Mouse (Mus musculus) hindbrain, embryonic 14.5 days (tissue): ENCODE measurements at regions not wholly inside any gene's neighbourhood (a gene's known extent, or its start where the extent isn't known, plus 50 kb on each side); places are given as distances from the start of the nearest gene placed in this dataset.

Experiments
- ATAC-seq: fragments of 200-750 bp; cut with Nextera tagmentation; 2 replicates; pipeline ENCODE4 v1.8.0; 2017; ENCODE audit warnings: moderate number of reproducible peaks, mild to moderate bottlenecking, moderate TSS enrichment, moderate library complexity; ENCODE audit not compliant: low FRiP score
- DNase-seq: peaks from one replicate; pipeline ENCODE4 v3.0.0-alpha.2; 2015; ENCODE audit warnings: low spot score
- H3K27ac ChIP-seq: fragments of 300-500 bp; sonication (generic); 2 replicates; pipeline ENCODE4 v1.5.1; 2014; ENCODE audit warnings: mild to moderate bottlenecking, moderate library complexity
- H3K27me3 ChIP-seq: fragments of 300-500 bp; sonication (generic); 2 replicates; pipeline ENCODE4 v1.6.1; 2014; ENCODE audit warnings: mild to moderate bottlenecking, low read length, mixed read lengths; ENCODE audit not compliant: control insufficient read depth, insufficient read depth
- H3K36me3 ChIP-seq: fragments of 300-500 bp; sonication (generic); replicated peaks from 2 replicates; pipeline ENCODE4 v1.6.1; 2014; ENCODE audit not compliant: control insufficient read depth, insufficient read depth
- H3K4me1 ChIP-seq: fragments of 300-500 bp; sonication (generic); replicated peaks from 2 replicates; pipeline ENCODE4 v1.6.1; 2014; ENCODE audit warnings: antibody characterized with exemption, low read length, mixed read lengths; ENCODE audit not compliant: control insufficient read depth, insufficient read depth
- H3K4me2 ChIP-seq: fragments of 300-500 bp; sonication (generic); replicated peaks from 2 replicates; pipeline ENCODE4 v1.6.1; 2014; ENCODE audit warnings: mild to moderate bottlenecking, moderate library complexity
- H3K4me3 ChIP-seq: fragments of 300-500 bp; sonication (generic); replicated peaks from 2 replicates; pipeline ENCODE4 v1.5.1; 2014; ENCODE audit warnings: mild to moderate bottlenecking, low read length
- H3K9ac ChIP-seq: fragments of 300-500 bp; sonication (generic); 2 replicates; pipeline ENCODE4 v1.6.1; 2014
- H3K9me3 ChIP-seq: fragments of 300-500 bp; sonication (generic); 2 replicates; pipeline ENCODE4 v1.6.1; 2016; ENCODE audit warnings: low read length; ENCODE audit not compliant: control insufficient read depth
- WGBS: fragments of 180-500 bp; shearing (Covaris S2); extraction: QIAGEN DNeasy Blood & Tissue Kit; methylation state at CpG from one replicate; pipeline ENCODE4 v1.1.7; 2014; 5-methylcytosine and 5-hydroxymethylcytosine counted together

GRCm38 (mm10) chr12:118529428-118530361 is 228.5 kb upstream of the Sp4 start:
- peak overlapping the region; percentile 20 for H3K4me3 ChIP-seq
- ATAC-seq, result no peak
- H3K9ac ChIP-seq, result peak overlapping the region; percentile 24; the same call in 1 of the 2 replicates
- H3K4me1 ChIP-seq, result no peaks in the 10 kb centered on the region; the same call in 1 of the 2 replicates
- H3K36me3 ChIP-seq, result no peaks in the 10 kb centered on the region
- H3K27ac ChIP-seq, result no peak overlapping the region
- H3K4me2 ChIP-seq, result peak overlapping the region; percentile 47
- 9% methylated on average over 36 of the region's 36 CpGs for WGBS
- no peaks in the 10 kb centered on the region for H3K9me3 ChIP-seq
- H3K27me3 ChIP-seq, result peaks cover 49% of the 10 kb centered on the region
- no peak for DNase-seq

GRCm38 (mm10) chr12:118521770-118522169 is 220.5 kb upstream of the Sp4 start:
- Histone ChIP-seq H3K9me3 (no peaks in the 10 kb centered on the region), H3K27ac (no peak overlapping the region), H3K4me1 (no peaks in the 10 kb centered on the region; the same call in 1 of the 2 replicates), H3K4me3 (no peak overlapping the region), H3K4me2 (no peak overlapping the region), H3K36me3 (no peaks in the 10 kb centered on the region), H3K27me3 (peaks cover 4% of the 10 kb centered on the region; the same call in 1 of the 2 replicates), H3K9ac (no peak overlapping the region)
- WGBS, result 34% methylated on average over 2 of the region's 2 CpGs
- ATAC-seq (no peak), DNase-seq (no peak)

- no peak overlapping the region for H3K9ac ChIP-seq
- no peak overlapping the region for H3K4me3 ChIP-seq
- H3K27me3 ChIP-seq, result peaks cover 4% of the 10 kb centered on the region; the same call in 1 of the 2 replicates
- H3K9me3 ChIP-seq, result no peaks in the 10 kb centered on the region
- 24% methylated on average over 1 of the region's 1 CpGs for WGBS
- ATAC-seq, result no peak
- no peak overlapping the region for H3K4me2 ChIP-seq
- no peaks in the 10 kb centered on the region for H3K36me3 ChIP-seq
- no peak for DNase-seq
- H3K4me1 ChIP-seq, result no peaks in the 10 kb centered on the region; the same call in 1 of the 2 replicates
- no peak overlapping the region for H3K27ac ChIP-seq
Observed at GRCm38 (mm10) chr12:118521329-118521728, 220.1 kb upstream of the Sp4 start.

- H3K9me3 ChIP-seq, result no peaks in the 10 kb centered on the region
- H3K27me3 ChIP-seq, result no peaks in the 10 kb centered on the region; the same call in 1 of the 2 replicates
- H3K36me3 ChIP-seq, result no peaks in the 10 kb centered on the region
- no peak overlapping the region for H3K4me3 ChIP-seq
- no peak overlapping the region for H3K27ac ChIP-seq
- DNase-seq (no peak), ATAC-seq (no peak)
- H3K9ac ChIP-seq, result no peak overlapping the region
- WGBS, result 28% methylated on average over 10 of the region's 10 CpGs
- H3K4me1 ChIP-seq, result no peaks in the 10 kb centered on the region; the same call in 1 of the 2 replicates
- no peak overlapping the region for H3K4me2 ChIP-seq
Observed at GRCm38 (mm10) chr12:118519801-118520327, 218.6 kb upstream of the Sp4 start.

- ATAC-seq (no peak), DNase-seq (no peak)
- no peak overlapping the region for H3K27ac ChIP-seq
- 43% methylated on average over 4 of the region's 4 CpGs for WGBS
- H3K36me3 ChIP-seq, result no peaks in the 10 kb centered on the region
- no peaks in the 10 kb centered on the region for H3K9me3 ChIP-seq
- no peak overlapping the region for H3K9ac ChIP-seq
- no peak overlapping the region for H3K4me3 ChIP-seq
- no peak overlapping the region for H3K4me2 ChIP-seq
- no peaks in the 10 kb centered on the region for H3K27me3 ChIP-seq
- no peaks in the 10 kb centered on the region for H3K4me1 ChIP-seq
Observed at GRCm38 (mm10) chr12:118510989-118511388, 209.7 kb upstream of the Sp4 start.

- Histone ChIP-seq H3K27ac (no peak overlapping the region), H3K9me3 (no peaks in the 10 kb centered on the region), H3K4me3 (no peak overlapping the region), H3K9ac (no peak overlapping the region), H3K27me3 (no peaks in the 10 kb centered on the region), H3K36me3 (no peaks in the 10 kb centered on the region), H3K4me1 (no peaks in the 10 kb centered on the region), H3K4me2 (no peak overlapping the region)
- no peak for ATAC-seq
- 84% methylated on average over 8 of the region's 8 CpGs for WGBS
- DNase-seq, result no peak
Observed at GRCm38 (mm10) chr12:118508972-118509917, 208.0 kb upstream of the Sp4 start.

- Histone ChIP-seq H3K4me3 (no peak overlapping the region), H3K9ac (no peak overlapping the region), H3K4me2 (no peak overlapping the region), H3K4me1 (no peaks in the 10 kb centered on the region), H3K36me3 (no peaks in the 10 kb centered on the region), H3K27me3 (no peaks in the 10 kb centered on the region), H3K27ac (no peak overlapping the region), H3K9me3 (no peaks in the 10 kb centered on the region)
- no peak for ATAC-seq
- WGBS, result 62% methylated on average over 5 of the region's 5 CpGs
- DNase-seq, result no peak
Observed at GRCm38 (mm10) chr12:118500392-118500791, 199.2 kb upstream of the Sp4 start.

- no peak overlapping the region for H3K4me3 ChIP-seq
- no peaks in the 10 kb centered on the region for H3K27me3 ChIP-seq
- H3K9me3 ChIP-seq, result 0 out of 2 replicates have a peak, but pooled peaks cover 3% of the 10 kb centered on the region
- no peak overlapping the region for H3K27ac ChIP-seq
- no peak overlapping the region for H3K9ac ChIP-seq
- H3K4me2 ChIP-seq, result no peak overlapping the region
- H3K4me1 ChIP-seq, result 0 out of 2 replicates have a peak, but pooled peaks cover 5% of the 10 kb centered on the region
- ATAC-seq (0 out of 2 replicates have a peak, but pooled peaks have one; percentile 24), DNase-seq (no peak)
- 60% methylated on average over 5 of the region's 5 CpGs for WGBS
- H3K36me3 ChIP-seq, result no peaks in the 10 kb centered on the region
Observed at GRCm38 (mm10) chr12:118488038-118488437, 186.8 kb upstream of the Sp4 start.
